Mouse (Mus musculus) heart, embryonic 15.5 days (tissue): ENCODE data around the gene Fam111a. TPM values are rescaled to one million over a fixed set of nuclear protein-coding genes. Genes with fewer than 3 reads are reported as not detected.
"Not testable (repeated sequence)": the region's sequence is repeated elsewhere in the genome, so short reads cannot be mapped to it uniquely, and the experiment has no call there.

ENCODE experiments used
- ATAC-seq: fragments of 200-750 bp; cut with Nextera tagmentation; replicated peaks from 2 replicates; pipeline ENCODE4 v1.8.0; 2017; ENCODE audit warnings: low read depth, moderate TSS enrichment; ENCODE audit not compliant: insufficient number of reproducible peaks, insufficient read depth, low FRiP score
- H3K27ac ChIP-seq: fragments of 300-500 bp; sonication (generic); 2 replicates; pipeline ENCODE4 v1.5.1; 2015; ENCODE audit warnings: mild to moderate bottlenecking, inconsistent platforms
- H3K27me3 ChIP-seq: fragments of 300-500 bp; sonication (generic); 2 replicates; pipeline ENCODE4 v1.6.1; 2015; ENCODE audit warnings: inconsistent platforms
- H3K36me3 ChIP-seq: fragments of 300-500 bp; sonication (generic); 2 replicates; pipeline ENCODE4 v1.6.1; 2015; ENCODE audit warnings: mild to moderate bottlenecking, inconsistent platforms
- H3K4me1 ChIP-seq: fragments of 300-500 bp; sonication (generic); replicated peaks from 2 replicates; pipeline ENCODE4 v1.6.1; 2015; ENCODE audit warnings: inconsistent platforms
- H3K4me2 ChIP-seq: fragments of 300-500 bp; sonication (generic); 2 replicates; pipeline ENCODE4 v1.6.1; 2015; ENCODE audit warnings: inconsistent platforms, mild to moderate bottlenecking, moderate library complexity
- H3K4me3 ChIP-seq: fragments of 300-500 bp; sonication (generic); 2 replicates; pipeline ENCODE4 v1.5.1; 2015; ENCODE audit warnings: mild to moderate bottlenecking, inconsistent platforms
- H3K9ac ChIP-seq: fragments of 300-500 bp; sonication (generic); 2 replicates; pipeline ENCODE4 v1.6.1; 2015; ENCODE audit warnings: mild to moderate bottlenecking, inconsistent platforms
- H3K9me3 ChIP-seq: fragments of 300-500 bp; sonication (generic); replicated peaks from 2 replicates; pipeline ENCODE4 v1.6.1; 2016; ENCODE audit warnings: inconsistent platforms
- WGBS: fragments of 180-500 bp; shearing (Covaris S2); methylation state at CpG from one replicate; pipeline ENCODE4 v1.1.7; 2015; ENCODE audit warnings: mixed read lengths; 5-methylcytosine and 5-hydroxymethylcytosine counted together
- polyA plus RNA-seq: library from polyadenylated mRNA; unstranded; fragments of >200 nt; fragmentation: Nextera tagmentation; extraction: Ambion mirVana; gene quantifications from 2 replicates; pipeline ENCODE4 v1.2.1, GENCODE M21; 2015

Gene Fam111a
- 16.6 and 17.3 TPM in 2 replicates for polyA plus RNA-seq

DNA sequence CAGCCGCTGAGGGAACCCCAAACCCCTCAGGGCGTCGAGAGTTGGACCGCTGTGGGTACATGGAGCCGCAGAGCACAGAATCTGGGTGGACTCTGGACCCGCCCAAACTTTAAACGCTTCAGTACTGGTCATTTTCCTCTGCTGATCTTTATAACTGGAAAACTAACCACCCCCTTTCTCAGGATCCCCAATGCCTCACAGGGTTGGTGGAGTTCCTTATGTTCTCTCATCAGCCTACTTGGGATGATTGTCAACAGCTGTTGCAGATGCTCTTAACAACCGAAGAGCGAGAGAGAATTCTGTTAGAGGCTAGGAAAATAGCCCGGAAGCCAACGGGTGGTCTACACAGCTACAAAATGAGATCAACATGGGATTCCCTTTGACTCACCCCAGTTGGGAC is at the start of gene Fam111a:
TSS of gene Fam111a (plus strand) at position 301 of the 400 bp plus-strand sequence.
- not testable (repeated sequence) for H3K9ac ChIP-seq, H3K27me3 ChIP-seq, H3K4me2 ChIP-seq, H3K4me3 ChIP-seq, H3K27ac ChIP-seq, H3K36me3 ChIP-seq, ATAC-seq, H3K9me3 ChIP-seq, H3K4me1 ChIP-seq
- 93% methylated on average over 11 of the region's 11 CpGs for whole genome bisulfite sequencing

DNA sequence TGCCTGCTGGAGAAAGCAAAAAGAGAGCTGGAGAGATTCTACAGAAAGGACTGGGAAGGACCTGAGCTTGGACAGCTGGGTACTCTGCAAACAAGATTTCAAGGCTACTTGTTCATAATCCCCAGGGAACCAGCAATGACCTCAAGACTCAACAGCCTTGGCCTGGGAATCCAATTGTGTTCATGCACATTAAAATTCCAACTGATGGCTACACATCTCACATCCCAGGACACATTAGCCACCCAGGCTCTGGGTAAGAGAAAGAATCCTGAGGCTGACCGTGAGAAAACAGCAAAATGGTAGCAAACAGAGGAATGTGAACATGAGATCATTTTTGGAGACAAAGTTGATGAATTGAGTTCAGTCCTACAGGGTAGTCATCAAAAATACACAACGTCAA is 49.3 kb upstream of the Fam111a start:
- H3K9me3 ChIP-seq: no peaks in the 10 kb centered on the region
- peaks cover 22% of the 10 kb centered on the region for H3K27me3 ChIP-seq
- H3K9ac ChIP-seq: no peak overlapping the region
- H3K27ac ChIP-seq: no peak overlapping the region
- H3K36me3 ChIP-seq: no peaks in the 10 kb centered on the region
- ATAC-seq: no peak
- no peak overlapping the region for H3K4me3 ChIP-seq
- 81% methylated on average over 2 of the region's 2 CpGs for WGBS
- no peak overlapping the region for H3K4me2 ChIP-seq
- peaks cover 12% of the 10 kb centered on the region for H3K4me1 ChIP-seq

DNA sequence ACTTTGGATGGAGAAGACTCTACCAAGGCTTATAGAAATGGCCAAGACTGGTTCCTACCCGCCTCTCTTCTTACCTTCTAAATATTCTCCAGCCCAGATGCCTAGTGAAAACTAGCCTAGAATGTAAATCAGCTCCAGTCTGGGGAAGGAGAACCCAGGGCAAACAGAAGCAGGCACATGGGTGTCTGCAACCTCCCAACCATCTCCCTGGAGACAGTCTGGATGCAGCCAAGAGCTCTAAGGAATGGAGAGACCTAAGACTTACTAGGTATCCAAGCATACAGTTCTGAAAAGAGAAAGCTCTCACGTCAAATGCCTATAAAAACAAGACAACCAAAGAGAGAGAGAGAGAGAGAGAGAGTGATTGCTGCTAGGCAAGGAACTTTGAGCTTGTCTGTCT is 47.6 kb upstream of the Fam111a start:
- Histone ChIP-seq H3K9ac (no peak overlapping the region), H3K36me3 (no peaks in the 10 kb centered on the region), H3K4me3 (no peak overlapping the region), H3K4me2 (no peak overlapping the region), H3K9me3 (no peaks in the 10 kb centered on the region), H3K27me3 (peaks cover 22% of the 10 kb centered on the region), H3K4me1 (peaks cover 12% of the 10 kb centered on the region), H3K27ac (no peak overlapping the region)
- ATAC-seq: no peak
- WGBS: 65% methylated on average over 2 of the region's 2 CpGs

DNA sequence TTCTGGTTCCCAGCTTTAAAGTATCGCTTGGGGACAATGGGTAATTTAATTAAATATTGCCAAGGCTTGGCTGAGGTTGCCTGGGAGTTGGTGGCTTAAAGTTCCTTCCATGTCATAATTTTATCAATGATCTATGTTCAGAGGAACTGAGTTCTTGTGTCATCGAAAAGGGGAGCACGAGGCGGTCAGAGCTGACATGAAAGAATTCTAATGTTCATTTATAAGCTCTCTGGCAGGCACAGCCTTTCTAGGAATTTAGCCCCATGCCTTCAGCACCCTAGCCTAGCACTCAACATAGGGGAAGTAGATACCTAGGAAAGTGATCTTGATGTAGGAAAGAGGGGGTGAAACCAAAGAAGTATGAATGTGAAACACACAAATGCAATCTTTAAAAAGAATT is 47.2 kb upstream of the Fam111a start:
- H3K9ac ChIP-seq: no peak overlapping the region
- WGBS: 78% methylated on average over 4 of the region's 4 CpGs
- no peaks in the 10 kb centered on the region for H3K36me3 ChIP-seq
- no peak overlapping the region for H3K4me3 ChIP-seq
- H3K4me2 ChIP-seq: no peak overlapping the region
- H3K9me3 ChIP-seq: no peaks in the 10 kb centered on the region
- peaks cover 22% of the 10 kb centered on the region for H3K27me3 ChIP-seq
- no peak for ATAC-seq
- no peak overlapping the region for H3K27ac ChIP-seq
- H3K4me1 ChIP-seq: peaks cover 12% of the 10 kb centered on the region

DNA sequence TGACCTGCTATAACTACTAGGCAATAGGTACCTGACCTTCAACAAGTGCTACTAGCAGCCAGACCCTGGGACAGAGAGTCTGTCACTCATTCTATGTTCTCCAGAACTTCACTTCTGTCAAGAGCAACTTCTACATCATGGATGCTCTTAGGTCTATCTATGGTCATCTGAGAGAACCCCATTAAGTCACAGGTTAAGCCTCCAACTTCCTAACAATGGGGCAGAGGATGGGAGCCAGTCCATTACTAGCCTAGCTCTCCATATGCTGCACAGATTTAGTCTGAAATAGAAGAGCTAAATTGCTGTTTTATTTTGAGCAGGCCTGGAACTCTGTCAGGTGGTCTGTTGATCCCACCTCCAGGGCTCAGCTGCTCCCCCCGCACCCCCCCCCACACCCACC is 46.6 kb upstream of the Fam111a start:
- WGBS: 86% methylated on average over 1 of the region's 1 CpGs
- Histone ChIP-seq H3K9me3 (no peaks in the 10 kb centered on the region), H3K36me3 (no peaks in the 10 kb centered on the region), H3K27me3 (peaks cover 22% of the 10 kb centered on the region), H3K9ac (no peak overlapping the region), H3K27ac (no peak overlapping the region), H3K4me1 (peaks cover 12% of the 10 kb centered on the region), H3K4me3 (no peak overlapping the region), H3K4me2 (no peak overlapping the region)
- no peak for ATAC-seq

DNA sequence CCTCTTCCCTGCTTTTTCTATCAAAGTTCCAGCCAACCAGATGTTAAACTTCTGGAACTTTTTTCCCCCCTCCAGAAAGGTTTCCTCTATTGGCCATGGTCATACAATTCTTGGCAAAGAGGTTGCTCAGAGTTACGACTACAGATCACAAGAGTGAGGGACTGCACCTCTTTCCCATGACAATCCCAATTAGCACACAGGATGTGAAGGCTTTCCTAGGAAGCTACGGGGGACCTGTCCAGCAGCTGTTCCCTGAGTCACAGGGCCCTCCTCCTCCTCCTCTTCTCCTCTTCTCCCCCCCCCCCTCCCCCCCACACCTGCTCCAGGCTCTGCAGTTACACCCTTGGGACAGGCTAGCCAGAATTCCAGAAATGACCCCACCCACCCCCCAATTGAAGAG is 46.1 kb upstream of the Fam111a start:
- Histone ChIP-seq H3K4me2 (no peak overlapping the region; the same call in 1 of the 2 replicates), H3K27me3 (peaks cover 22% of the 10 kb centered on the region), H3K9me3 (no peaks in the 10 kb centered on the region), H3K4me3 (peak overlapping the region; percentile 82; the same call in 1 of the 2 replicates), H3K27ac (no peak overlapping the region), H3K36me3 (no peaks in the 10 kb centered on the region), H3K4me1 (peaks cover 12% of the 10 kb centered on the region), H3K9ac (no peak overlapping the region)
- ATAC-seq: no peak
- 35% methylated on average over 2 of the region's 2 CpGs for WGBS

DNA sequence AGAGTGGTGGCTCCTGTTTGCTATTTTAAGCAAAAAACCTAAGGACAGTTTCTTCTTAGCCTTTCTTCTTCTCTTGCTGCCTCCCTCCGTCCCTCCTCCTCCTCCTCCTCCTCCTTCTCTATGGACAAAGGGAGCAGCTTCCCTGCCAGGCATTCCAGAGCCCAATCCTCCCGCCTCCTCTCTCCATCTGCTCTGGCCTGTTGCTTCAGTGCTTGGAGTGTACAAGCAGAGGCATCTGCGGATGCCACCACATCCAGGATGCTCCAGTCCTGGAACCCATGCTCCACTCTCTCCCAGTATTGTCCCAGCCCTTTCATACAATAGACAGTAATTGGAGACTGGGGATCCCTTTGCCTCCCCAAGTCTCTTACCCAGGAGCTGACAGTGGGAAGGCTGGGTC is 45.4 kb upstream of the Fam111a start:
- peaks cover 12% of the 10 kb centered on the region for H3K4me1 ChIP-seq
- H3K36me3 ChIP-seq: no peaks in the 10 kb centered on the region
- peak overlapping the region; percentile 100 for H3K4me2 ChIP-seq
- peak overlapping the region; percentile 82 for H3K4me3 ChIP-seq
- WGBS: 14% methylated on average over 3 of the region's 3 CpGs
- no peak overlapping the region for H3K9ac ChIP-seq
- no peak overlapping the region for H3K27ac ChIP-seq
- no peaks in the 10 kb centered on the region for H3K9me3 ChIP-seq
- H3K27me3 ChIP-seq: peaks cover 22% of the 10 kb centered on the region
- ATAC-seq: no peak

DNA sequence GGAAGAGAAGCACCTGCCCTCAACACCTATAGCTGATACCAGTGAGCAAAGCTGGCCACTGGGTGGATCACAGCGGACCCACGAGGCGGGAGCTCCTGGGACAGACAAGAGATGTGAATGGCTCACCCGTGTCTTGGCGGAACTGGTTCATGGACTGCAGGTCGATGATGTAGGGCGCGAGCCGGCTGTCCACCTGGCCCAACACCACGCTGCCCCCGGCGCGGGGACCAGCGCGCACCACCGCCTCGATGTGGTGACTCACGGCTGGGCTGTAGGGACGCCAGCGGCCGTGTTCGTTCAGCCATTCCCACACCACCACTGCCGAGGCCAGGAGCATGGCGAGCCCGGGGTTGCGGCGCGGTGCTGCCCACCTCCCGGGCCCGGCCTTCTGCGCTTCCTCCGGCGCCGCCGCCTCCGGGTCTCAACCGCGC is 44.6 kb upstream of the Fam111a start:
- Histone ChIP-seq H3K4me1 (peaks cover 12% of the 10 kb centered on the region), H3K27ac (peak overlapping the region; percentile 81), H3K27me3 (peaks cover 22% of the 10 kb centered on the region), H3K9ac (peak overlapping the region; percentile 80), H3K9me3 (no peaks in the 10 kb centered on the region), H3K36me3 (no peaks in the 10 kb centered on the region), H3K4me3 (peak overlapping the region; percentile 82), H3K4me2 (peak overlapping the region; percentile 100)
- 1% methylated on average over 32 of the region's 38 CpGs for WGBS
- ATAC-seq: peak; percentile 47

DNA sequence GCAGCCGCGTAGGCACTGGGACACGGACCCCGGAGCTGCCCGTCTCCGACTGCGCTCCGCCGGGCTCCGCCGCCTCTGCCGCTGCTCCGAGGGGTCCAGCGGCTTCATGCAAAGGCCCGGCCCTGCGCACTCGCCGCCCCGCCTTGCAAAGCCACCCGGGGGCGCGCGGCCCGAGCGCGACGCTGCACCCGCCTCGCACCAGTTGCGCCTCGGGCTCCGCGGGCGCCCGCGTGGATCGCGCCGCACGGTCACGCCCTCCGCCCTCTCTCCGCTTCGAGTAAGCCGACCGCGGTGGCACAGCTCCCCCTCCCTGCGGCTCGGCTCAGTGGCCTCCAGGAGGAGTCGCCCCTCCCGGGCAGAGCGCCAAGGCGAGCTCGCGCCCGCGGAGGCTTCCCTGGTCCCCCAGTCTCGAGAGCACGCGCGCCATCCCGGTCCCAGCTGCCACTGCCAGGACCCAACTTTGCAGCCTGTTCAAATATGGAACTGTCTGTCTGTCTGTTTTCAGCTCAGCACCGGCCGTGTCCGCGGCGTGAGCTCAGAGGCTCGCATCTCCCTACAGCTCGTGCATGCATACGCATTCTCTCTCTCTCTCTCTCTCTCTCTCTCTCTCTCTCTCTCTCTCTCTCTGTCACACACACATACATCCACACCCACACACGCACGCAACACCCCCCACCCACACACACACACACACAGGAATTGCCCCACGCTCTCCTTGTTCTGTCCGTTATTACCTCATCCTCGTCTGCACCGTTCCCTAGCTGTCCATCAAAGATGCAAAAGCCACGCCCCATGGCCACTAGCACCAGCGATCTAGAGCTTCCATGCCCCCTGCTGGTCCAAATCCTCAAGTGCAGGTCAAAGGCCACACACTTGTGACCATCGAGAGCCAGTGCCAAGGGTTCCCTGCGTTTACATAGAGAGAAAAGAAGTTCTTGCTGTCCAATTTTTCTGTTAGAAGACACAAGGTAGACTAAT is 43.9 kb upstream of the Fam111a start, which contains the start of gene Dtx4:
TSS of gene Dtx4 (minus strand) at position 85 of the 978 bp plus-strand sequence.
- Histone ChIP-seq H3K36me3 (no peaks in the 10 kb centered on the region), H3K4me1 (peaks cover 12% of the 10 kb centered on the region), H3K27me3 (peaks cover 22% of the 10 kb centered on the region), H3K9me3 (no peaks in the 10 kb centered on the region), H3K27ac (peak within 1 kb of the TSS; percentile 81), H3K4me3 (peak within 1 kb of the TSS; percentile 82), H3K4me2 (peak within 1 kb of the TSS; percentile 100), H3K9ac (peak within 1 kb of the TSS; percentile 80)
- ATAC-seq: peak; percentile 91
- under 1% methylated on average over 80 of the region's 80 CpGs for WGBS

DNA sequence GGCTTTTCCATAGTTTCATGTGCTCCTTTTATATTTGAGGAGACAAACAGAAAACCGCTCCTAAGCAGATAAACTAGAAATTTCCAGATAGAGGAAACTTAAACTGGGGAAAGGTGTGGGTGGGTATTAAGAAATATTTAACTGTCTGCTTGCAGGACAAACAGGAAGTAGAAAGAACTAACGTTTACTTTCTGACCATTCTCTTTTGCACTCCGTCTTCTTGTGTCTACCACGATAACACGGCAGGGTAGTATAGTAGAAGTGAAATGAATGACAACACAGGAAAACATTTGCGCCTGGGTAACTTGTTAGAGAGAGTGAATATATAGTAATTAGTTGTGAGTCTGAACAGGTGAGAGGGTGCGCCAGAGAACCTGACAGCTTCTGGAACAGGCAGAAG is 42.8 kb upstream of the Fam111a start:
- H3K4me2 ChIP-seq: no peak overlapping the region
- no peak overlapping the region for H3K27ac ChIP-seq
- H3K27me3 ChIP-seq: peaks cover 22% of the 10 kb centered on the region
- no peaks in the 10 kb centered on the region for H3K9me3 ChIP-seq
- H3K36me3 ChIP-seq: no peaks in the 10 kb centered on the region
- no peak for ATAC-seq
- WGBS: 77% methylated on average over 7 of the region's 7 CpGs
- H3K4me1 ChIP-seq: peaks cover 12% of the 10 kb centered on the region
- H3K4me3 ChIP-seq: no peak overlapping the region
- no peak overlapping the region for H3K9ac ChIP-seq

DNA sequence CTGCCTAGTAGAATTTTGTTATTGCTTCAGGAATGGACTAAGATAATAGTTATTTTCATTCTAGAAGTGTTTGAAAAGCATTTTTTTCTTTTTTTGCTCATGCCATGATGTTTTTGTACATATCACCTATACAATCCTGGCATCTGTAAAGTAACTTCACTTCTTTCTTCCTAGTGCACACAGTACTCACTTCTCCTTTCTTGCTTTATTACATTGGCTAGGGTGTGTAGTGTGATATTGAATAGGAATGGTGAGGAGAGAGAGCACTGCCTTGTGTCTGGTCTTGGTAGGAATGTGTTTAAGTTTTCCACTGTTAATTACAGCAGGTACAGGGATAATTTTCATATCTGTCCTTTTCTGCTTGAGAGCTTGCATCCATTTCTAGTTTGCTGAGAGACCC is 30.9 kb upstream of the Fam111a start:
- H3K4me1 ChIP-seq: no peaks in the 10 kb centered on the region

More for the DNA sequence above, 30.9 kb upstream of the Fam111a start:
- Histone ChIP-seq H3K9me3 (no peaks in the 10 kb centered on the region), H3K27ac (no peak overlapping the region), H3K4me2 (no peak overlapping the region), H3K9ac (no peak overlapping the region), H3K4me3 (no peak overlapping the region), H3K27me3 (peaks cover 5% of the 10 kb centered on the region), H3K36me3 (no peaks in the 10 kb centered on the region)
- no peak for ATAC-seq
